Mouse (Mus musculus) kidney, adult 2 months (tissue): Measurements from ENCODE around the gene Nptn. TPM values are rescaled to one million over a fixed set of nuclear protein-coding genes. Genes with fewer than 3 reads are reported as not detected.
"Not testable (repeated sequence)": the region's sequence is repeated elsewhere in the genome, so short reads cannot be mapped to it uniquely, and the experiment has no call there.

Experiments used
- DNase-seq: peaks from one replicate; pipeline ENCODE4 v3.0.0; 2021
- H3K27ac ChIP-seq: fragments of 200-500 bp; 2 replicates; pipeline ENCODE4 v1.5.1; 2012; ENCODE audit warnings: low read depth, low read length, control low read depth, inconsistent platforms; ENCODE audit not compliant: insufficient read depth
- H3K27me3 ChIP-seq: fragments of 200-500 bp; replicated peaks from 2 replicates; pipeline ENCODE4 v1.6.1; 2012; ENCODE audit warnings: mild to moderate bottlenecking, moderate library complexity, low read length, inconsistent platforms; ENCODE audit not compliant: control insufficient read depth, insufficient read depth
- H3K36me3 ChIP-seq: fragments of 200-500 bp; 2 replicates; pipeline ENCODE4 v1.6.1; 2012; ENCODE audit warnings: mild to moderate bottlenecking, moderate library complexity, low read length, inconsistent platforms; ENCODE audit not compliant: control insufficient read depth, insufficient read depth
- H3K4me1 ChIP-seq: fragments of 200-500 bp; 2 replicates; pipeline ENCODE4 v1.6.1; 2011; ENCODE audit warnings: low read length; ENCODE audit not compliant: control insufficient read depth, insufficient read depth
- H3K4me3 ChIP-seq: fragments of 200-500 bp; 2 replicates; pipeline ENCODE4 v1.5.1; 2011; ENCODE audit warnings: mild to moderate bottlenecking, low read depth, low read length, control low read depth; ENCODE audit not compliant: insufficient read depth
- CTCF ChIP-seq: fragments of 200-500 bp; conservative IDR thresholded peaks from 2 replicates; pipeline ENCODE4 v1.5.1; 2011; ENCODE audit warnings: low read depth, mild to moderate bottlenecking, control low read depth, low read length, moderate library complexity, mixed read lengths; ENCODE audit not compliant: insufficient read depth, insufficient read length
- POLR2A ChIP-seq: fragments of 200-500 bp; IDR thresholded peaks from one replicate; pipeline ENCODE4 v1.6.1; 2011; ENCODE audit warnings: low read depth, low read length, control low read depth
- WGBS: fragments of 180-500 bp; shearing (Covaris S2); methylation state at CpG from one replicate; pipeline ENCODE4 v1.1.7; 2018; 5-methylcytosine and 5-hydroxymethylcytosine counted together
- polyA plus RNA-seq: library from polyadenylated mRNA; depleted of rRNA; stranded (reverse); fragments of >200 nt; gene quantifications from 2 replicates; pipeline ENCODE4 v1.2.3, GENCODE M21; 2012

The Nptn gene
- polyA plus RNA-seq, 1 experiment: 450 TPM

DNA sequence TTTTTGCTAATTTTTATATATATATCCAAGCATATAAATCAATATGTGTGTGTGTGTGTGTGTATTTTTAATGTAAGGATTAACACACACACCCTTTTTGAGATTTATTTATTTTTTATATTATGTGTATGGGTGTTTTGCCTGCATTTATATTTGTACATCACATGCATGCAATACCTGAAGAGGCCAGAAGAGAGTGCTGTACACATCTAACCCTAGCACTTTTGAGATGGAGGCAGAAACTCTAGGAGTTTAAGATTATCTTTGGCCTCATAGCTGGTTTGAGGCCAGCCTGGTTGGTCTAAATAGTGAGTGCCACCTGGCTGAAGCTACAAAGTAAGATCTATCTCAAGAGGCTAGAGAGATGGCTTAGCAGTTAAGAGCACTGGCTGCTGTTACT is 14.4 kb upstream of the Nptn start:
- H3K36me3 ChIP-seq: no peaks in the 10 kb centered on the region
- no peak overlapping the region for H3K27ac ChIP-seq
- TF ChIP-seq CTCF: no peak
- no peak for TF ChIP-seq POLR2A
- no peak overlapping the region for H3K4me3 ChIP-seq
- no peak for DNase-seq
- H3K27me3 ChIP-seq: no peaks in the 10 kb centered on the region
- no peaks in the 10 kb centered on the region for H3K4me1 ChIP-seq

DNA sequence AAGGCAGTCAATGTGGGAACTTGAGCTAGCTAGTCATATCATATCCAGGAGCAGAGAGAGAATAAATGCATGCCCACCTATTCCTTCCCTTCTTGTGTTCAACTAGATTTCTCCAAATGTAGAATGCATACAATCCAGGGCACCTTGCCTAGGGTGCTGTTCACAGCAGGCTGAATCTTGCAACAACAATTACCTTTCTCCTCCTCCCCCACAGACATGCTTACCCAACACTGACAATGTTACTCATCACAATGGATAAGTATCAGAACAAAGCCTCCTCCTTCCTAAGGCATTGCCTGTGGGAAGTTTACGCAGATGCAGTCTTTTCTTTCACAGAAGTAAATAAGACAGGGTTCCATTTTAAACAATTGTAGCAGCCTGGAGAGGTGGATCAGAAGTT is 11.0 kb upstream of the Nptn start:
- Histone ChIP-seq H3K27me3 (no peaks in the 10 kb centered on the region), H3K4me3 (no peak overlapping the region), H3K27ac (no peak overlapping the region), H3K36me3 (no peaks in the 10 kb centered on the region), H3K4me1 (no peaks in the 10 kb centered on the region)
- 98% methylated on average over 1 of the region's 1 CpGs for WGBS
- no peak for DNase-seq
- TF ChIP-seq POLR2A: no peak
- TF ChIP-seq CTCF: no peak

DNA sequence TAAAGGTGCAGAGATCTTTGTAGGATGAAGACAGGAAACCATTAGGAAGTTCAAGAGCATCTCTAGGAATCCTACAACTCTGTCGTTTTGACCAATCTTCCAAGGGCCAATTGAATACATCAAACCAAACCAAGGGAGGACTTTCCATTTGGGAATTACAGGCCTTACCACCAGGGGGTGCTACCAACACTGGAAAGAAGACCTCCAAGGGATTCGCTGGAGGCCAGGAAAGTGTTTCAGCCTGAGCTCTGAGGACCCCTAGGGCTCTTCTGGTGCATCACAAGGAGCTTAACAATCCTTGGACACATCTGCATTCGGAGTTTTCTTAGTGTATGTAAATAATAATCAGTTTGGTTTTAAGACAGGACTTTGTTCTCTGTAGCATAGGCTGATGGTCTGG is 3.4 kb upstream of the Nptn start:
- no peaks in the 10 kb centered on the region for H3K36me3 ChIP-seq
- peaks cover 11% of the 10 kb centered on the region for H3K4me1 ChIP-seq
- WGBS: 12% methylated on average over 3 of the region's 3 CpGs
- H3K27ac ChIP-seq: no peak overlapping the region
- H3K27me3 ChIP-seq: no peaks in the 10 kb centered on the region
- DNase-seq: peak; percentile 90
- no peak overlapping the region for H3K4me3 ChIP-seq
- peak; percentile 96 for TF ChIP-seq CTCF
- no peak for TF ChIP-seq POLR2A

DNA sequence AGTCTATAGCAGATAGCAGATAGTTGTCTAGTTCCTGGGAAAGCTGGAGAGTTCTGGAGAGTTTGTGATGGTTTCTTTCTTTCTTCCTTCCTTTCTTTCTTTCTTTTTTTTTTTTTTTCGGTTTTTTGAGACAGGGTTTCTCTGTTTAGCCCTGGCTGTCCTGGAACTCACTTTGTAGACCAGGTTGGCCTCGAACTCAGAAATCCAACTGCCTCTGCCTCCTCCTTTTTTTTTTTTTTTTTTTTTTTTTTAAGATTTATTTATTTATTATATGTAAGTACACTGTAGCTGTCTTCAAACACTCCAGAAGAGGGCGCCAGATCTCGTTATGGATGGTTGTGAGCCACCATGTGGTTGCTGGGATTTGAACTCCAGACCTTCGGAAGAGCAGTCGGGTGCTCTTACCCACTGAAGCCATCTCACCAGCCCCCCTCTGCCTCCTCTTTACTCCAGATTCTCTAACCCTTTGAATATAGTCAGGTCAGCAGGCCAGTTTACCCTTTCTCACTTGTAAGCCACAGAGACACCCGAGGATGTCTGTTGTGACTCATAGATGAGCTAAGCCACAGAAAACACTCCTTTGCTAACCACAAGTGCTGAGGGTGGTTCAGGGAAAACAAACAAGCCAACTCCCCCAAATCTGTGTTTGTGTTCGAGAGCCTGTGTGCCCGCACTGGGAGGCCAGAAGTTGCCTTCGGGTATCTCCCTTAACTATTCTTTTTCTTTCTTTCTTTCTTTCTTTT is 1.4 kb upstream of the Nptn start:
- DNase-seq, H3K4me3 ChIP-seq, H3K36me3 ChIP-seq, H3K27ac ChIP-seq, H3K27me3 ChIP-seq: not testable (repeated sequence)
- peaks cover 11% of the 10 kb centered on the region for H3K4me1 ChIP-seq
- WGBS: 80% methylated on average over 10 of the region's 10 CpGs

DNA sequence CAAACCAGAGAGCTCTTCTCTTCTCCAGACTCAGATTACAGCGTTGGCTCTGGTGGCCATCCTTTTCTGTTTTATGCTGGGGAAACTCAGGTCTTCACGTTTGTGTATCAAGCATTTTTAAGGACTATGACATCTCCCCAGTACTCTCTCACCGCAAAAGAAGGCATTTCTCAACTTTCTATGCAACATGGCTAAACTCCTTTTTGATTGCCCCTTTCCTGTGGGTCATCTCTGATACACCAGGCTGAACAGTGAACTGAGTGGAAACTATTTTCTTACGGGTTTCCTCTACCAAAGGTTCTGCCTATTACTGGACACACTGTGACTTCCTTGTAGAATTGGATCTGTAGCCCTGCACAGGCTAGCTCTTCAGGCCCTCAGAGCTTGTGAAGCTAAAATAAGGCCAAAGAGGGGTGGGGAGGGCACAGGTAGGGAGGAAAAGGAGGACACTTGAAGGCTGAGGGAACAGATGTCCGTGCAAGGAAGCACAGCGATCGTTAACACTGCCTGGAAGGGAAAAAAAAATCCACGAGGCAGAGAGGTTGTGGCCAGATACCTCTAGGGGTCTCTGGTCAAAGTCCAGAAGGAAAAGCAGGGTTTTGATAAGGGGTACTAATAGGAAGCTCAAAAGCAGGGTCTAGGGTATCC is 633 bp upstream of the Nptn start:
- H3K4me1 ChIP-seq: peaks cover 11% of the 10 kb centered on the region
- TF ChIP-seq CTCF: no peak
- TF ChIP-seq POLR2A: no peak
- 21% methylated on average over 8 of the region's 8 CpGs for WGBS
- no peaks in the 10 kb centered on the region for H3K36me3 ChIP-seq
- DNase-seq: no peak
- H3K27me3 ChIP-seq: no peaks in the 10 kb centered on the region
- peak overlapping the region; percentile 95 for H3K27ac ChIP-seq
- peak overlapping the region; percentile 51 for H3K4me3 ChIP-seq

DNA sequence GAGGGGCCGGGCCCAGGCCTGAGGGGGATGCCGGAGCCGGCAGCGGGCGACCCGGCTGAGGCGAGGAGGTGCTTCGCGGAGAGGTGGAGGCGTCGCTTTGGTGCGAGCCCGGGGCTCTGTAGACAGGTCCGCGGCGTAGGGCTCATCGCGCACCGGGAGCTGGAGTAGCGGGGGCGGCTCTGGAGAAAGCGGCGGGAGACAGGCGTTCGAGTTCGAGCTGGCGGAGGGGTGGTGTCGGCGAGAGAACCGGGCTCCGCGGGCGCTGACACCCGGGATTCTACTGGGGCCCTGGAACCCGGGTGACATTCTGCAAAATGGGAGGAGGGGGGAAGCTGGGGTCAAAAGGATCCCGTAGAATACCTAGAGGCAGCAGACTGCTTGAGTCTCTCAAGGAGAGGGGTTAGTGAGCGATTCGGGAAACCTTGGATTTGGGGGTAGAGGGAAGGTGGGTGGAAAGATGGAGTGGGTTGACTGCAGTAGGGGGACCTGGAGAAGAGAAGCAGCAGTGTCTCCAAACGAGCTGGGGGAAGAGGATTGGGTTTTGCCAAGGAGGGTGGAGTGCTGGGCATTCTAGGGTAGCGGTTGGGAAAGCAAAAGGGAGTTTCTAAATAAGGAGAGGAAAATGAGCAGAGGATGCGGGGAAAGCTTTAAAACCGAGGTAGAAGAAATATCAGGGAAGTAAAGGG is 684 bp downstream of the Nptn start:
- under 1% methylated on average over 42 of the region's 42 CpGs for WGBS
- DNase-seq: peak; percentile 24
- TF ChIP-seq POLR2A (no peak), CTCF (no peak)

DNA sequence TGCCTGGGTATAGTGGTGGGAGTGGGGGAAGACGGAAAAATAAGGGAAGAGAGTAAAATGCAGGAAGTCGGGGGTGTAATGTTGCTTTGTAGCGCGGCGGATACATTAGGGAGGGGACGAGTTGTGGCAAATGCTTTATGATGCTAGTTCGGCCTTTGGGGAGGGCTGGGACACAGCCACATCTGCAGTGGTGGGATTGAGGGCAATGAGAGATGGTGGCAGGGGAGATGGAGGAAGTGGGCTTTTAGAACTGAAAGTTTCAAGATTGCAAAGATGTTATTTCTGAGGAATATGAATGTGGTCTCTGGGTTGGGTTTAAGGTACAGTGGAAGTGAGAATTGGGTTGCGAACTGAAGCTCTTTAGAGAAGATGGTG is 1.2 kb downstream of the Nptn start:
- H3K4me3 ChIP-seq: peak overlapping the region; percentile 58
- TF ChIP-seq CTCF (no peak), POLR2A (no peak)
- H3K4me1 ChIP-seq: peaks cover 11% of the 10 kb centered on the region
- DNase-seq: peak; percentile 15
- 3% methylated on average over 8 of the region's 8 CpGs for WGBS
- H3K27me3 ChIP-seq: no peaks in the 10 kb centered on the region
- H3K36me3 ChIP-seq: no peaks in the 10 kb centered on the region
- 0 out of 2 replicates have a peak overlapping the region, but pooled peaks have one; percentile 84 for H3K27ac ChIP-seq

More for the DNA sequence above, 684 bp downstream of the Nptn start:
- H3K4me1 ChIP-seq: peaks cover 11% of the 10 kb centered on the region
- H3K36me3 ChIP-seq: no peaks in the 10 kb centered on the region
- peak overlapping the region; percentile 84 for H3K27ac ChIP-seq
- H3K4me3 ChIP-seq: peak overlapping the region; percentile 58
- H3K27me3 ChIP-seq: no peaks in the 10 kb centered on the region
